Mouse (Mus musculus) splenic B cell, adult 2 months (primary cell): Measurements from ENCODE around the gene Epn2.

Source experiments
- DNase-seq: peaks from one replicate; pipeline ENCODE4 v3.0.0-alpha.2; 2011; ENCODE audit warnings: low read depth, low spot score
- H3K27me3 ChIP-seq: 2 replicates; pipeline ENCODE4 v1.6.1; 2012; ENCODE audit warnings: mild to moderate bottlenecking, low read length, moderate library complexity, mixed read lengths; ENCODE audit not compliant: control insufficient read depth, poor library complexity, insufficient read depth, severe bottlenecking
- H3K36me3 ChIP-seq: 2 replicates; pipeline ENCODE4 v1.6.1; 2012; ENCODE audit warnings: mild to moderate bottlenecking, low read length, moderate library complexity, mixed read lengths; ENCODE audit not compliant: control insufficient read depth, poor library complexity, insufficient read depth, severe bottlenecking

Gene Epn2

DNA sequence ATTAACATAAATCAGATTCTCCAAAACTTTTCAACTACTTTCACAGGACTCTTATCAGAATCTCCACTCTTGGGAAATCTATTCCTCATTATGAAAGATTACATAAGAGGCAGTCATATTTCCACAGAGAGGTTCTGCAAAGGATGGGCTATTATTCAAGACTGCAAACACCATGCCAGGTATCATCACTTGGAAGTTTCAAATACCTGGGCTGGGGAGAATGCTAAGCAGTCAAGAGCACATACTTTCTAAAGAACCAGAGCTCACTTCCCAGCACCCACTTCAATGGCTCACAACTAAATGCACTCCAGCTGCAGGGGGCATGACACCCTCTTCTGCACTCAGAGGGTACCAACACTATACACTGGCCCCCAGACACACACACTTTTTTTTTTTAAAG lies 2.1 kb downstream of the Epn2 start:
- DNase-seq: no peak
- Histone ChIP-seq H3K36me3 (no peaks in the 10 kb centered on the region), H3K27me3 (no peaks in the 10 kb centered on the region)

GRCm38 (mm10) chr11:61573266-61573665 lies 6.2 kb downstream of the Epn2 start:
- no peaks in the 10 kb centered on the region for H3K36me3 ChIP-seq
- no peaks in the 10 kb centered on the region; the same call in 1 of the 2 replicates for H3K27me3 ChIP-seq
- DNase-seq: no peak

GRCm38 (mm10) chr11:61571225-61571624 lies 8.3 kb downstream of the Epn2 start:
- H3K27me3 ChIP-seq: no peaks in the 10 kb centered on the region; the same call in none of the 2 replicates
- DNase-seq: no peak
- H3K36me3 ChIP-seq: no peaks in the 10 kb centered on the region

DNA sequence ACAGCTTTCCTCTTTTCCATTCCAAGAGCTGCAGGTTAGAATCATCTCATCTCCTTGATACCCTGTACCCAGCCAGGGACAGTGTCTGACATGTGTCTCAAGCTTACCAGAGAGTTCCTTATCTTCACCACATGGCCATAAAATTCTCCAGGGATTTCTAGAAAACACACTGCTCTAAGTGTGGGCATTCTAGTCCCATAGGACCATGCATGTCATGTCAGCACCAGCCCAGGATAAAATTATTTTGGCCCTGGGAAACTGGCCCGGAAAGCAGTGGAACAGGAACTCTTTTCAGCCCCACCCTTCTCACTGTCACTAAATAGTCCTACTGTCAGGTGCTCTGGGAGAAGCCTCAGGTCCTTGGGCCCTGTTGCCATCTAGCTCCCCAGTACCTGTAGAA lies 9.8 kb downstream of the Epn2 start:
- DNase-seq: no peak
- H3K27me3 ChIP-seq: no peaks in the 10 kb centered on the region; the same call in none of the 2 replicates
- no peaks in the 10 kb centered on the region for H3K36me3 ChIP-seq

GRCm38 (mm10) chr11:61564566-61564965 lies 14.9 kb downstream of the Epn2 start:
- DNase-seq: no peak
- no peaks in the 10 kb centered on the region for H3K36me3 ChIP-seq
- H3K27me3 ChIP-seq: no peaks in the 10 kb centered on the region; the same call in none of the 2 replicates

- Histone ChIP-seq H3K36me3 (no peaks in the 10 kb centered on the region), H3K27me3 (no peaks in the 10 kb centered on the region; the same call in none of the 2 replicates)
- DNase-seq: peak; percentile 20
Measured at GRCm38 (mm10) chr11:61563939-61564338, 15.5 kb downstream of the Epn2 start.

GRCm38 (mm10) chr11:61562421-61562820 lies 17.1 kb downstream of the Epn2 start:
- no peaks in the 10 kb centered on the region; the same call in 1 of the 2 replicates for H3K27me3 ChIP-seq
- DNase-seq: no peak
- H3K36me3 ChIP-seq: no peaks in the 10 kb centered on the region

- Histone ChIP-seq H3K36me3 (no peaks in the 10 kb centered on the region), H3K27me3 (no peaks in the 10 kb centered on the region)
- DNase-seq: no peak
Measured at GRCm38 (mm10) chr11:61559572-61559971, 19.9 kb downstream of the Epn2 start.

DNA sequence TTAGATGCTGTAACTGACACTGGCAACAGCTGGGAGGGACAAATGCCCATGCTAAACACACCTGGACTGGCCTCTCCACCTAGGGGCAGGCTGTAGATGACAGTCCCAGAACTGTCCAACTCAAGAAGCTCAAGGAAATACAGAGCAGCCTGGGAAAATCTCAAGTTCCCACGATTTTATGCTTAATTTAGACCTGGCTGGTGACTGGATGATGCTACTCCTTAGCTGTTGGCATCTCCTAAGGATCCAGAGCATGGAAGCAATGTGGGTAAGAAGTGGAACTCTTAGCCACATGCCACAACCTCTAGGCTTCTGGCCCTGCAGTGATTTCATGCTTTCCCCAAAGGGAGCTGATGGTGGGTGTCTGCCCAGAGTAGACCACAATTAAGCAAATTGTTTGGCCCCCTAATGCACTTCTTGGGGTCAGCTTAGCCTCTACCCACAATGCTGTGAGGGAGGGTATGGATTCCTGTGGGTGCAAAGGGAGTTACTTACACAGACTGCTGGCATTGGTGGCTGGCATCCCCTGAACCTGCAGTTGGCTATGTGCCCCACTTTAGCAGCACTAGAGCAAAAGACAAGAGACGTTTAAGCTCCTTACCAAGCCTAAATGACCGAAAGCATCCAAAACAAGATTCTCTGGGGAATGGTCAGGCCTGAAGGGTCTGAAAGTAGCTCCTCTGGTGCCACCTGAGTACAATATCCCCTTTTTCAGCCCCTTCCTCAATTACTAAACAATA lies 26.3 kb downstream of the Epn2 start:
- DNase-seq: no peak
- Histone ChIP-seq H3K36me3 (no peaks in the 10 kb centered on the region), H3K27me3 (no peaks in the 10 kb centered on the region)

DNA sequence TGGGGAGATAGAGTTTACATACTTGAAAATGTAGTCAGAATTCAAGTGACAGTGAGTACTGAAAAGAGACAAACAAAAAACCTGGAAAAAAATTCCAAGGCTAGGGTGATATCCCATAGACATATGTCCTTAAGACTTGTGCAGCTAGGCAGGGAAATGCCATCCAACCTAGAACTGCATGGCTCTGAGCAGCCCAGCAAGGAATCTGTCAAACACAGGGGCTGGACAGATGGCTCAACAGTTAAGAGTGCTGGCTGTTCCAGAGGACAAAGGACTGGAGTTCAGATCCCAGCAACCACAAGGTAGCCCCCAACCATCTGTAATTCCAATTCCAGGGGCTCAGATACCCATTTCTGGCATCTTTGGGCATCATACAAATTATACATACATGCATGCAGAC lies 28.9 kb downstream of the Epn2 start:
- H3K36me3 ChIP-seq: no peaks in the 10 kb centered on the region
- no peak for DNase-seq
- H3K27me3 ChIP-seq: no peaks in the 10 kb centered on the region; the same call in 1 of the 2 replicates

DNA sequence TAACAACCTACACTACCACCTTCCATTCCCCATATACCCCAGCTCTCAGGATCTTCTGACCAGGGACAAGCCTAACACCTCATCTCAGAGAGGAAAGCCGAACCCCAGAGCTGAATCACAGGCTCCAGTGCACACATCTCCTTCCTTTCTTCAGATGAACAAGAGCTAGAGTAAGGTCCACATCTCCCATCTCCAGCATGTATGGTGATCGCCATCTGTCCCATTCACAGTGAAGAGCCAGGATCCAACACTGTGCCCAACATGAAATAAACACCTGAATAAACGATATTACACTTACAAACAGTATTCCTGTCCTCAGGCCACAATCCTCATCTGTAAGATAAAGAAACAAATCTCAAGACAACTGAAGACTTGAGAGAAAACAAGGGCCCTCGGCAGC lies 31.8 kb downstream of the Epn2 start:
- no peak for DNase-seq
- no peaks in the 10 kb centered on the region; the same call in 1 of the 2 replicates for H3K27me3 ChIP-seq
- H3K36me3 ChIP-seq: no peaks in the 10 kb centered on the region

GRCm38 (mm10) chr11:61546452-61546851 lies 33.0 kb downstream of the Epn2 start:
- H3K36me3 ChIP-seq: no peaks in the 10 kb centered on the region
- DNase-seq: no peak
- H3K27me3 ChIP-seq: no peaks in the 10 kb centered on the region; the same call in 1 of the 2 replicates

GRCm38 (mm10) chr11:61545586-61545985 lies 33.9 kb downstream of the Epn2 start:
- Histone ChIP-seq H3K36me3 (no peaks in the 10 kb centered on the region), H3K27me3 (no peaks in the 10 kb centered on the region; the same call in 1 of the 2 replicates)
- no peak for DNase-seq

DNA sequence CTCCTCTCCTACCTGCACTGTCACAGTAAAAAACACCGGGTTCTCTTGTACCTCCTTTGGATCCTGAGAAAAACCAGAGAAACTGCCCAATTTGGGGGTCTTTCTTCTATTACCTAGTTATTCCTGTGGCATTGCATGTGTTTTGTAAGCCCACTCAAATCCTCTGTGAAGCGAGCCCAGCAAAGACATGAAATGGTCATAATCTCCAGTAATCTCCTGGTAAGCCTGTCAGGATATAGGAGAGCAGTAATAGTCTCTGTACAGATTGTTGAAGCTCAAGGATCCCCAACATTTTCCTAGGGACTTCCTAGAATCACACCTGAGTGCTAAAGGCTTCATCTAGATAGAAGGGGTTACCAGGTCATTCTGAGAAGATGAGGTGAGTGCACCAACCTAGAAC lies 38.4 kb downstream of the Epn2 start:
- H3K27me3 ChIP-seq: no peaks in the 10 kb centered on the region
- no peak for DNase-seq
- H3K36me3 ChIP-seq: no peaks in the 10 kb centered on the region

- DNase-seq: no peak
- H3K27me3 ChIP-seq: no peaks in the 10 kb centered on the region
- no peaks in the 10 kb centered on the region for H3K36me3 ChIP-seq
Measured at GRCm38 (mm10) chr11:61540642-61541041, 38.8 kb downstream of the Epn2 start.

DNA sequence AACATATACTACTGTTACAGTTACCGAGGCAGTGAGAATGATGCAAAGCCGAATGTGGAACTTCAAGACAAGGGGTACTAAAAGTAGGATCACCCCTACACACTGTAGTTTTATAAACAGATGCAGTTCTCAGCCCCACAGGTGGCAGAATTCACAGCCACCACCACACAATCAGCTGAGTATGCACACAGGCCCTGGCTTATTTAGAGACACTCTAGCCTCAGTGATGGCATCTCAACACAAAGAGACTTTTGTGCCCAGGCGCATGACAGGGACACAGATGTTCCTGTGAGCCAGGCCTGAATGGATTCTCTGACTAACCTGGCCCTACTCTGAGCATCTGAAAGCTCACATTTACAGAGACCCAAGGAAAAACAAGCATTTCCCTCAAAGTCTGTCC lies 42.1 kb downstream of the Epn2 start:
- no peaks in the 10 kb centered on the region for H3K27me3 ChIP-seq
- DNase-seq: no peak
- H3K36me3 ChIP-seq: no peaks in the 10 kb centered on the region
